Mouse (Mus musculus): Measurements from ENCODE around the gene Erp29.
A peak's percentile ranks its signal among the peaks of the same experiment; 100 is the strongest.

Gene Erp29

GRCm38 (mm10) chr5:121449976-121450375 lies 2.3 kb downstream of the Erp29 start:
- no peak for DNase-seq (ENCODE audit: low spot score)

- no peak for DNase-seq (ENCODE audit: low spot score)
Observed at GRCm38 (mm10) chr5:121448450-121448849, 3.9 kb downstream of the Erp29 start.

GRCm38 (mm10) chr5:121444870-121445269 lies 7.4 kb downstream of the Erp29 start:
- no peak for DNase-seq (ENCODE audit: low spot score)

- no peak for DNase-seq (ENCODE audit: low spot score)
Observed at GRCm38 (mm10) chr5:121443548-121443947, 8.8 kb downstream of the Erp29 start.

GRCm38 (mm10) chr5:121438756-121439155 lies 13.6 kb downstream of the Erp29 start:
- no peak for DNase-seq (ENCODE audit: low spot score)

- DNase-seq (ENCODE audit: low spot score), result no peak
Observed at GRCm38 (mm10) chr5:121438131-121438530, 14.2 kb downstream of the Erp29 start.

- DNase-seq (ENCODE audit: low spot score), result no peak
Observed at GRCm38 (mm10) chr5:121428954-121429353, 23.4 kb downstream of the Erp29 start.

GRCm38 (mm10) chr5:121423297-121423696 lies 29.0 kb downstream of the Erp29 start:
- no peak for DNase-seq (ENCODE audit: low spot score)

GRCm38 (mm10) chr5:121422787-121423186 lies 29.5 kb downstream of the Erp29 start:
- no peak for DNase-seq (ENCODE audit: low spot score)

- DNase-seq (ENCODE audit: low spot score), result no peak
Observed at GRCm38 (mm10) chr5:121420721-121421120, 31.6 kb downstream of the Erp29 start.

- DNase-seq (ENCODE audit: low spot score), result no peak
Observed at GRCm38 (mm10) chr5:121410975-121411374, 41.3 kb downstream of the Erp29 start.

GRCm38 (mm10) chr5:121407856-121408255 lies 44.5 kb downstream of the Erp29 start:
- no peak for DNase-seq (ENCODE audit: low spot score)

- DNase-seq (ENCODE audit: low spot score), result no peak
Observed at GRCm38 (mm10) chr5:121400849-121401248, 51.5 kb downstream of the Erp29 start.

GRCm38 (mm10) chr5:121400064-121400463 lies 52.2 kb downstream of the Erp29 start:
- DNase-seq (ENCODE audit: low spot score), result no peak

GRCm38 (mm10) chr5:121399540-121399939 lies 52.8 kb downstream of the Erp29 start:
- DNase-seq (ENCODE audit: low spot score), result no peak

- no peak for DNase-seq (ENCODE audit: low spot score)
Observed at GRCm38 (mm10) chr5:121398965-121399462, 53.3 kb downstream of the Erp29 start.

- no peak for DNase-seq (ENCODE audit: low spot score)
Observed at GRCm38 (mm10) chr5:121398146-121398964, 54.0 kb downstream of the Erp29 start.

- DNase-seq (ENCODE audit: low spot score), result peak; percentile 78
Observed at GRCm38 (mm10) chr5:121397187-121398145, 54.8 kb downstream of the Erp29 start, which contains the start of gene Naa25. Naa25 (plus strand) TSS chr5:121397936.

GRCm38 (mm10) chr5:121395621-121396020 lies 56.7 kb downstream of the Erp29 start:
- no peak for DNase-seq (ENCODE audit: low spot score)

GRCm38 (mm10) chr5:121393402-121393801 lies 58.9 kb downstream of the Erp29 start:
- no peak for DNase-seq (ENCODE audit: low spot score)

- no peak for DNase-seq (ENCODE audit: low spot score)
Observed at GRCm38 (mm10) chr5:121392667-121393380, 59.5 kb downstream of the Erp29 start.

GRCm38 (mm10) chr5:121389691-121390090 lies 62.6 kb downstream of the Erp29 start:
- DNase-seq (ENCODE audit: low spot score), result no peak

Measured in ovary, postnatal 10 days (tissue).